Mouse (Mus musculus) gastrocnemius, adult 2 months (tissue): ENCODE measurements around the gene Jph4. TPM values are rescaled to one million over a fixed set of nuclear protein-coding genes. Genes with fewer than 3 reads are reported as not detected.

Experiments used
- DNase-seq: peaks from one replicate; pipeline ENCODE4 v3.0.0; 2022
- H3K27ac ChIP-seq: fragments of 200-600 bp; 2 replicates; pipeline ENCODE4 v1.8.1; 2022; ENCODE audit warnings: mild to moderate bottlenecking
- H3K4me3 ChIP-seq: fragments of 200-600 bp; 2 replicates; pipeline ENCODE4 v1.8.1; 2022; ENCODE audit warnings: mild to moderate bottlenecking, moderate library complexity
- CTCF ChIP-seq: fragments of 200-600 bp; IDR thresholded peaks from 2 replicates; pipeline ENCODE4 v1.8.1; 2022; ENCODE audit warnings: antibody characterized with exemption, mild to moderate bottlenecking, moderate library complexity
- intact Hi-C: fragments of 180-260 bp; cut with DNase I; formaldehyde crosslinking; loops from one replicate; pipeline ENCODE4 v1.15.1; 2025
- long read RNA-seq, 2 experiments: library from polyadenylated mRNA; stranded (forward); transcript quantifications; one replicate each; pipeline ENCODE4 v2.0.0; 2021
- total RNA-seq, 2 experiments: library from RNA; stranded (reverse); gene quantifications; 2 replicates each; pipeline ENCODE4 v1.2.3; 2021

Jph4 gene
- total RNA-seq: under 1 TPM in 1 of 2 experiments, not detected in 1; 0.08 TPM
- long read RNA-seq, experiment 1: 0 reads
- long read RNA-seq, experiment 2: 0 reads

GRCm38 (mm10) chr14:55116425-55117200 lies at the start of gene Jph4:
TSS of gene Jph4 (minus strand) at chr14:55116935.
- peak within 1 kb of the TSS; percentile 78 for H3K4me3 ChIP-seq
- intact Hi-C loops: no loop called here
- no peak for TF ChIP-seq CTCF
- no peak for DNase-seq
- H3K27ac ChIP-seq: no peak within 1 kb of the TSS

GRCm38 (mm10) chr14:55164172-55164806 lies 47.6 kb upstream of the Jph4 start:
- Histone ChIP-seq H3K27ac (no peak overlapping the region), H3K4me3 (no peak overlapping the region)
- no peak for TF ChIP-seq CTCF
- intact Hi-C loops: no loop called here
- DNase-seq: no peak

GRCm38 (mm10) chr14:55162168-55162567 lies 45.4 kb upstream of the Jph4 start:
- intact Hi-C loops: no loop called here
- no peak overlapping the region for H3K27ac ChIP-seq
- DNase-seq: no peak
- TF ChIP-seq CTCF: no peak
- no peak overlapping the region for H3K4me3 ChIP-seq

GRCm38 (mm10) chr14:55161098-55161634 lies 44.4 kb upstream of the Jph4 start:
- H3K27ac ChIP-seq: no peak overlapping the region; the same call in 1 of the 2 replicates
- peak; percentile 96 for TF ChIP-seq CTCF
- peak; percentile 81 for DNase-seq
- intact Hi-C loops: loop anchor here (1.0 kb wide), 1 partner anchor 39 kb away; no protein-coding TSS in a partner anchor
- peak overlapping the region; percentile 52 for H3K4me3 ChIP-seq

GRCm38 (mm10) chr14:55160251-55161071 lies 43.7 kb upstream of the Jph4 start:
- intact Hi-C loops: loop anchor here (1.0 kb wide), 1 partner anchor 38 kb away; no protein-coding TSS in a partner anchor
- TF ChIP-seq CTCF: no peak
- no peak overlapping the region for H3K4me3 ChIP-seq
- no peak for DNase-seq
- no peak overlapping the region for H3K27ac ChIP-seq

- no peak for TF ChIP-seq CTCF
- DNase-seq: no peak
- Histone ChIP-seq H3K27ac (no peak overlapping the region), H3K4me3 (no peak overlapping the region)
- intact Hi-C loops: no loop called here
Observed at GRCm38 (mm10) chr14:55157322-55158065, 40.8 kb upstream of the Jph4 start.

GRCm38 (mm10) chr14:55152951-55153481 lies 36.3 kb upstream of the Jph4 start:
- no peak for DNase-seq
- no peak for TF ChIP-seq CTCF
- Histone ChIP-seq H3K4me3 (no peak overlapping the region), H3K27ac (no peak overlapping the region)
- intact Hi-C loops: no loop called here

GRCm38 (mm10) chr14:55152174-55152573 lies 35.4 kb upstream of the Jph4 start:
- no peak overlapping the region for H3K4me3 ChIP-seq
- TF ChIP-seq CTCF: no peak
- no peak for DNase-seq
- no peak overlapping the region for H3K27ac ChIP-seq
- intact Hi-C loops: no loop called here

- no peak for DNase-seq
- TF ChIP-seq CTCF: no peak
- Histone ChIP-seq H3K27ac (no peak overlapping the region), H3K4me3 (no peak overlapping the region)
- intact Hi-C loops: no loop called here
Observed at GRCm38 (mm10) chr14:55150985-55151384, 34.2 kb upstream of the Jph4 start.

GRCm38 (mm10) chr14:55149041-55149440 lies 32.3 kb upstream of the Jph4 start:
- Histone ChIP-seq H3K27ac (no peak overlapping the region), H3K4me3 (no peak overlapping the region)
- TF ChIP-seq CTCF: no peak
- intact Hi-C loops: loop anchor here (2.0 kb wide), 1 partner anchor 290 kb away; no protein-coding TSS in a partner anchor
- DNase-seq: no peak

GRCm38 (mm10) chr14:55148363-55148915 lies 31.7 kb upstream of the Jph4 start:
- no peak overlapping the region for H3K27ac ChIP-seq
- DNase-seq: peak; percentile 62
- TF ChIP-seq CTCF: peak; percentile 85
- H3K4me3 ChIP-seq: no peak overlapping the region
- intact Hi-C loops: loop anchor here (2.0 kb wide), 1 partner anchor 290 kb away; no protein-coding TSS in a partner anchor
